Mouse (Mus musculus): ENCODE results near the gene Flad1. TPM values are rescaled to one million over a fixed set of nuclear protein-coding genes. Genes with fewer than 3 reads are reported as not detected.

Gene Flad1
- polyA plus RNA-seq, 1 experiment: 36.1 TPM

GRCm38 (mm10) chr3:89425876-89426275, 14.2 kb upstream of the Flad1 start:
- Histone ChIP-seq H3K27ac (ENCODE audit: insufficient read depth, low read depth, low read length) (no peak overlapping the region), H3K4me1 (ENCODE audit: control insufficient read depth, insufficient read depth, insufficient read length, low read length) (peaks cover 6% of the 10 kb centered on the region), H3K4me3 (ENCODE audit: low read depth, low read length) (no peak overlapping the region), H3K27me3 (ENCODE audit: control insufficient read depth, insufficient read depth, low read length) (no peaks in the 10 kb centered on the region), H3K36me3 (ENCODE audit: control insufficient read depth, insufficient read depth, low read length) (peaks cover 33% of the 10 kb centered on the region)
- TF ChIP-seq POLR2A (IDR thresholded peaks at IDR 0.05; ENCODE audit: low read depth, low read length) (no peak), CTCF (IDR thresholded peaks at IDR 0.05; ENCODE audit: extremely low read depth, insufficient read length, insufficient replicate concordance, low read depth, low read length) (no peak)
- WGBS: 95% methylated on average over 4 of the region's 4 CpGs

- Histone ChIP-seq H3K36me3 (ENCODE audit: control insufficient read depth, insufficient read depth, low read length) (peaks cover 33% of the 10 kb centered on the region), H3K4me3 (ENCODE audit: low read depth, low read length) (no peak overlapping the region), H3K27me3 (ENCODE audit: control insufficient read depth, insufficient read depth, low read length) (no peaks in the 10 kb centered on the region), H3K4me1 (ENCODE audit: control insufficient read depth, insufficient read depth, insufficient read length, low read length) (peaks cover 7% of the 10 kb centered on the region), H3K27ac (ENCODE audit: insufficient read depth, low read depth, low read length) (no peak overlapping the region)
- 69% methylated on average over 5 of the region's 5 CpGs for WGBS
- TF ChIP-seq POLR2A (IDR thresholded peaks at IDR 0.05; ENCODE audit: low read depth, low read length) (no peak), CTCF (IDR thresholded peaks at IDR 0.05; ENCODE audit: extremely low read depth, insufficient read length, insufficient replicate concordance, low read depth, low read length) (no peak)
Measured at GRCm38 (mm10) chr3:89425141-89425525, 13.5 kb upstream of the Flad1 start.

GRCm38 (mm10) chr3:89424416-89425140, 12.9 kb upstream of the Flad1 start:
- no peaks in the 10 kb centered on the region for H3K27me3 ChIP-seq (ENCODE audit: control insufficient read depth, insufficient read depth, low read length)
- TF ChIP-seq CTCF (IDR thresholded peaks at IDR 0.05; ENCODE audit: extremely low read depth, insufficient read length, insufficient replicate concordance, low read depth, low read length) (no peak), POLR2A (IDR thresholded peaks at IDR 0.05; ENCODE audit: low read depth, low read length) (no peak)
- no peak overlapping the region for H3K4me3 ChIP-seq (ENCODE audit: low read depth, low read length)
- 0 out of 2 replicates have a peak overlapping the region, but pooled peaks have one; percentile 17 for H3K27ac ChIP-seq (ENCODE audit: insufficient read depth, low read depth, low read length)
- WGBS: 69% methylated on average over 5 of the region's 5 CpGs
- H3K4me1 ChIP-seq (ENCODE audit: control insufficient read depth, insufficient read depth, insufficient read length, low read length): peaks cover 7% of the 10 kb centered on the region
- H3K36me3 ChIP-seq (ENCODE audit: control insufficient read depth, insufficient read depth, low read length): peaks cover 33% of the 10 kb centered on the region

- 73% methylated on average over 6 of the region's 6 CpGs for WGBS
- Histone ChIP-seq H3K36me3 (ENCODE audit: control insufficient read depth, insufficient read depth, low read length) (peaks cover 33% of the 10 kb centered on the region), H3K27ac (ENCODE audit: insufficient read depth, low read depth, low read length) (no peak overlapping the region), H3K4me1 (ENCODE audit: control insufficient read depth, insufficient read depth, insufficient read length, low read length) (peaks cover 7% of the 10 kb centered on the region), H3K27me3 (ENCODE audit: control insufficient read depth, insufficient read depth, low read length) (no peaks in the 10 kb centered on the region), H3K4me3 (ENCODE audit: low read depth, low read length) (no peak overlapping the region)
- no peak for TF ChIP-seq POLR2A (IDR thresholded peaks at IDR 0.05; ENCODE audit: low read depth, low read length)
- TF ChIP-seq CTCF (IDR thresholded peaks at IDR 0.05; ENCODE audit: extremely low read depth, insufficient read length, insufficient replicate concordance, low read depth, low read length): no peak
Measured at GRCm38 (mm10) chr3:89422556-89423205, 11.0 kb upstream of the Flad1 start.

- Histone ChIP-seq H3K4me3 (ENCODE audit: low read depth, low read length) (peak overlapping the region; percentile 52), H3K27me3 (ENCODE audit: control insufficient read depth, insufficient read depth, low read length) (no peaks in the 10 kb centered on the region), H3K4me1 (ENCODE audit: control insufficient read depth, insufficient read depth, insufficient read length, low read length) (peaks cover 7% of the 10 kb centered on the region), H3K27ac (ENCODE audit: insufficient read depth, low read depth, low read length) (no peak overlapping the region), H3K36me3 (ENCODE audit: control insufficient read depth, insufficient read depth, low read length) (peaks cover 27% of the 10 kb centered on the region)
- 54% methylated on average over 22 of the region's 22 CpGs for whole genome bisulfite sequencing
- TF ChIP-seq CTCF (IDR thresholded peaks at IDR 0.05; ENCODE audit: extremely low read depth, insufficient read length, insufficient replicate concordance, low read depth, low read length): no peak
- no peak for TF ChIP-seq POLR2A (IDR thresholded peaks at IDR 0.05; ENCODE audit: low read depth, low read length)
Measured at GRCm38 (mm10) chr3:89421810-89422473, 10.3 kb upstream of the Flad1 start.

GRCm38 (mm10) chr3:89421002-89421774, 9.5 kb upstream of the Flad1 start:
- TF ChIP-seq CTCF (IDR thresholded peaks at IDR 0.05; ENCODE audit: extremely low read depth, insufficient read length, insufficient replicate concordance, low read depth, low read length): no peak
- peak; percentile 45; the same call in 1 of the 2 replicates for TF ChIP-seq POLR2A (IDR thresholded peaks at IDR 0.05; ENCODE audit: low read depth, low read length)
- peak overlapping the region; percentile 52 for H3K4me3 ChIP-seq (ENCODE audit: low read depth, low read length)
- H3K27me3 ChIP-seq (ENCODE audit: control insufficient read depth, insufficient read depth, low read length): no peaks in the 10 kb centered on the region
- H3K27ac ChIP-seq (ENCODE audit: insufficient read depth, low read depth, low read length): peak overlapping the region; percentile 64
- peaks cover 7% of the 10 kb centered on the region for H3K4me1 ChIP-seq (ENCODE audit: control insufficient read depth, insufficient read depth, insufficient read length, low read length)
- peaks cover 23% of the 10 kb centered on the region for H3K36me3 ChIP-seq (ENCODE audit: control insufficient read depth, insufficient read depth, low read length)
- 30% methylated on average over 11 of the region's 11 CpGs for WGBS

Measured in small intestine, adult 2 months (tissue).